Mouse (Mus musculus): ENCODE results near the gene Hmox1.

Hmox1 gene

GRCm38 (mm10) chr8:75088989-75089881, 4.2 kb upstream of the Hmox1 start:
- DNase-seq (ENCODE audit: low read depth) = peak; percentile 32

- no peak for DNase-seq (ENCODE audit: low read depth)
These were observed 2.5 kb upstream of the Hmox1 start for GRCm38 (mm10) chr8:75090781-75091365.

- DNase-seq (ENCODE audit: low read depth) = no peak
These were observed 9.5 kb downstream of the Hmox1 start for GRCm38 (mm10) chr8:75102956-75103355.

- DNase-seq (ENCODE audit: low read depth) = no peak
These were observed 10.0 kb downstream of the Hmox1 start for GRCm38 (mm10) chr8:75103376-75103878.

GRCm38 (mm10) chr8:75108527-75109235, 15.3 kb downstream of the Hmox1 start:
- peak; percentile 92 for DNase-seq (ENCODE audit: low read depth)

GRCm38 (mm10) chr8:75109236-75109967, 16.0 kb downstream of the Hmox1 start, which contains the start of gene Mcm5:
Mcm5 (plus strand) TSS chr8:75109569.
- DNase-seq (ENCODE audit: low read depth) = peak; percentile 100

GRCm38 (mm10) chr8:75110093-75110492, 16.7 kb downstream of the Hmox1 start:
- DNase-seq (ENCODE audit: low read depth) = no peak

GRCm38 (mm10) chr8:75118505-75118904, 25.1 kb downstream of the Hmox1 start:
- no peak for DNase-seq (ENCODE audit: low read depth)

GRCm38 (mm10) chr8:75119287-75119686, 25.9 kb downstream of the Hmox1 start:
- no peak for DNase-seq (ENCODE audit: low read depth)

- DNase-seq (ENCODE audit: low read depth) = no peak
These were observed 26.3 kb downstream of the Hmox1 start for GRCm38 (mm10) chr8:75119747-75120146.

- no peak for DNase-seq (ENCODE audit: low read depth)
These were observed 34.0 kb downstream of the Hmox1 start for GRCm38 (mm10) chr8:75127406-75127805.

GRCm38 (mm10) chr8:75132485-75132884, 39.1 kb downstream of the Hmox1 start:
- peak; percentile 54 for DNase-seq (ENCODE audit: low read depth)

- DNase-seq (ENCODE audit: low read depth) = no peak
These were observed 40.0 kb downstream of the Hmox1 start for GRCm38 (mm10) chr8:75133399-75133798.

GRCm38 (mm10) chr8:75134603-75135391, 41.4 kb downstream of the Hmox1 start:
- no peak for DNase-seq (ENCODE audit: low read depth)

GRCm38 (mm10) chr8:75135756-75136155, 42.3 kb downstream of the Hmox1 start:
- no peak for DNase-seq (ENCODE audit: low read depth)

- DNase-seq (ENCODE audit: low read depth) = no peak
These were observed 42.8 kb downstream of the Hmox1 start for GRCm38 (mm10) chr8:75136256-75136655.

- no peak for DNase-seq (ENCODE audit: low read depth)
These were observed 44.1 kb downstream of the Hmox1 start for GRCm38 (mm10) chr8:75137536-75137935.

Measured in induced T-regulatory cell, adult 2 months (primary cell).